ENCODE assay signal across 19 mouse cellular contexts in genomic region chr15:4090601-4091000, GRCm38 (mm10).
"Had no signal": no experiment of that assay in that cellular context is flagged by ENCODE, and none has a peak within 500 bp of the region (broad histone marks: within the 10 kb centered on the region; RNA-seq: fewer than 3 reads in every experiment).

No protein-coding gene starts in this region.

- H3K27me3 ChIP-seq: midbrain, embryonic 12.5 days; neural tube, embryonic 13.5 days; neural tube, embryonic 15.5 days had no signal

- H3K9ac ChIP-seq: lung, embryonic 14.5 days; midbrain, embryonic 12.5 days; neural tube, embryonic 13.5 days; neural tube, embryonic 15.5 days had no signal

- H3K4me3 ChIP-seq: midbrain, embryonic 10.5 days; midbrain, embryonic 12.5 days; myocyte; neural tube, embryonic 13.5 days; neural tube, embryonic 15.5 days had no signal

- H3K4me2 ChIP-seq: lung, embryonic 14.5 days; midbrain, embryonic 12.5 days; neural tube, embryonic 13.5 days; neural tube, embryonic 15.5 days had no signal

- H3K27ac ChIP-seq: midbrain, embryonic 10.5 days; midbrain, embryonic 12.5 days; neural tube, embryonic 13.5 days; neural tube, embryonic 15.5 days had no signal

- H3K9me3 ChIP-seq: midbrain, embryonic 10.5 days; midbrain, embryonic 12.5 days; neural tube, embryonic 13.5 days; neural tube, embryonic 15.5 days had no signal

- H3K4me1 ChIP-seq: midbrain, embryonic 10.5 days; midbrain, embryonic 12.5 days; neural tube, embryonic 15.5 days had no signal

- DNase-seq: lung, adult 18-20 months; lung, embryonic 14.5 days; lung, postnatal 10 days; lung, postnatal 4 days; midbrain, embryonic 14.5 days; retina, postnatal 1 day; right cerebral cortex, adult 18-20 months; right cerebral cortex, postnatal 25 days; right cerebral cortex, postnatal 4 days; spleen, adult 18-20 months; thymus, adult 18-20 months; thymus, postnatal 14 days; thymus, postnatal 36 days had no signal

- ATAC-seq: midbrain, embryonic 16.5 days had no signal
